Mouse (Mus musculus): ENCODE results near the gene Zfp341.

Zfp341 gene

DNA sequence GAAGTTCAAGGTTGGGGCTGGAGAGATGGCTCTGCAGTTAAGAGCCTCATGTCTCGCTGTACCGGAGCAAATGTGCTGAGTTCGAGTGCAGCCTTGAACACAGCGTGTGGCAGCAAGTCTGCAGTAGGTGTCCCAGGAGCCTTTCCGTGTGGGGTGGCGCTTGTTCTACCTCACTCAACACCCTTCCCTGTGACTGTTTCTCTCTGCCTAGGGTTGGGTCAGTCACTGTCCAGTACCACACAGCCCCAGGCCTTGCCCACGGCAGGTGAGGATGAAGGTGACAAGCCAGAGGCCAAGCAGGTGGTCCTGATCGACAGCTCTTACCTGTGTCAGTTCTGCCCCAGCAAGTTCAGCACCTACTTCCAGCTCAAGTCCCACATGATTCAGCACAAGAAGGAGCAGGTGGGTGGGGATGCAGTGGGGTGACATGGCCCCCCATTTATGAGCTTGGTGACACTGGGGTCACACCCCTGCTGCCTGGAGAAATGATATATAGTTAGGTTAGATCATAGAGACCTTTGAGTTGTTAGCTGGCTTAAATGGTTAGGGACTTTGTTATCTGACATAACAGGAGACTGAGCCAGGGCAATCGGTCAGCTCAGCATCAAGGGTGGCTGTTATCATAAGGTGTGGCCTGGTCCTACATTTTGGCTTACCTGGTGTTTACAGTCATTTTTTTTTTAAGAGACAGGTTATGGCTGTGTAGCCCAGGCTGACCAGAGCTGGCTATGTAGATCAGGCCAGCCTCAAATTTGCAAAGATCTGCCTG lies 21.0 kb downstream of the Zfp341 start:
- no peak for DNase-seq (ENCODE audit: low spot score in 2 of 2)

GRCm38 (mm10) chr2:154635826-154636225 lies 22.7 kb downstream of the Zfp341 start:
- no peak for DNase-seq (ENCODE audit: low spot score in 2 of 2)

DNA sequence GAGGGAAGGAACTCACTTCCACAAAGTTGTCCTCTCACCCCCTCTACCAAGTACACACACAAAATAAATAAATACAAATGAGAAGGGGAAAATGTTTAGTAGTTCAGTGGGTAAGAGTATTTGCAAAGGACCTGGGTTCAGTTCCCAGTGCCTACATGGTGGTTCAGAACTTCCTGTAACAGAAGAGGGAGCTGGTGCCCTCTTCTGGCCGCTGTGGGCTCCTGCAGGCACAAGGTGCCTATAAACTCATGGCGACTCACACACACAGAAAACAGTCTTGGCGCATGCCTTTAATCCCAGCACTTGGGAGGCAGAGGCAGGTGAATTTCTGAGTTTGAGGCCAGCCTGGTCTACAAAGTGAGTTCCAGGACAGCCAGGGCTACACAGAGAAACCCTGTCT lies 25.4 kb downstream of the Zfp341 start:
- no peak for DNase-seq (ENCODE audit: low spot score in 2 of 2)

DNA sequence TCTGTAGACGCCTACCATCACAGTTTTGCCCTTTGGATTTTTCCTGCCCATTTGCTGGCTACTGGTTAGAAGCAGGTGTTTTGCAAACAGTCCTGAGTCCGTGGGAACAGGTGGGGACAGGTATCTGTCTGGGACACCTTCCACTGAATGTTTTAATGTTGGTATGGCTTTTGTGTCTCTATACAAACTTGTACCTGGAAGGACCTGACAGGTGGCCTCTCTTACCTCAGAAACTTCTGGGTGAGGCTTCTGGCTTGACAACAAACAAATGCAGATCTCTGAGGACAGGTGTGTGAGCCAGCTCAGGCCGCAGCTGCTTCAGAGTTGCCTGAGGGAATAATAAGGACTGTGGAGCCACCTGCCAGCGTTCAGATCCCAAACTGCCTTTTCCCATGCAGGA lies 26.0 kb downstream of the Zfp341 start:
- DNase-seq (ENCODE audit: low spot score in 2 of 2) = no peak

DNA sequence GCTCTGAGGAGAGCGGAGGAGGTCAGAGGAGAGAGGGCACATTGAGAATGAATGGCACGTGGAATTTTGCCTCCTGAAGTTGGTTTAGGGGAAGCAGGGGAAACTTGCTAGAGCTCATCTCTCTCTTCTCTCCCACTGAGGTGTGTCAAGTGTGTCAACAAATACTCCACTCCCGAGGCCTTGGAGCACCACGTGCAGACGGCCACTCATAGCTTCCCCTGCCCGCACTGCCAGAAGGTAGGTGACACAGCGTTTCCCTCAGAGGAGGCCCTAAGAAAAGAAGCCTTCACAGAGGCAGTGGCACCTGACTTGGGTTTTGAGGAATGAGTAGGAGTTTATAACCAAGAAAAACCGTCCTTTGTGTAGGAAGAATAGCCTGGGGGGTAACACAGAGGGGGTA lies 28.1 kb downstream of the Zfp341 start:
- DNase-seq (ENCODE audit: low spot score in 2 of 2) = no peak

DNA sequence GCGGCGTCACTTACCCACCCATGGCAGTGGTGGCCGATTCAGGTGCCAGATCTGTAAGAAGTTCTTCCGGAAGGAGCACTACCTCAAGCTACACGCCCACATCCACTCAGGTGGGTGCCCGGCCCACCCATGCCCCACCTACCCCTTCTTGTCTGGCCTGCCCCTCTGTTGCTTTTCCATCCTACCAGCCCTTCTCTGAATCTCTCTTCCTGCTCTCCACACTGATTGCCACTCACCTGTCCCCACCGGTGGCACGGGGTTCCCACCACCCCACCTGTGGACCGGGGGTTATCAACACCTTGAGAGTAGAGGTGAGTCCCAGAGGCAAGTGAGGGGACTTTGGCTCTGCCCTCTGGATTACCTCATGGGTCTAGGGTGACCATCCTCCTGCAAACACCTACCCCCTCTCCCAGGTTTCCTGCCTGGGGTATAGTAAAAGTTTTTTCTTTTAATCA lies 28.9 kb downstream of the Zfp341 start:
- no peak for DNase-seq (ENCODE audit: low spot score in 2 of 2)

DNA sequence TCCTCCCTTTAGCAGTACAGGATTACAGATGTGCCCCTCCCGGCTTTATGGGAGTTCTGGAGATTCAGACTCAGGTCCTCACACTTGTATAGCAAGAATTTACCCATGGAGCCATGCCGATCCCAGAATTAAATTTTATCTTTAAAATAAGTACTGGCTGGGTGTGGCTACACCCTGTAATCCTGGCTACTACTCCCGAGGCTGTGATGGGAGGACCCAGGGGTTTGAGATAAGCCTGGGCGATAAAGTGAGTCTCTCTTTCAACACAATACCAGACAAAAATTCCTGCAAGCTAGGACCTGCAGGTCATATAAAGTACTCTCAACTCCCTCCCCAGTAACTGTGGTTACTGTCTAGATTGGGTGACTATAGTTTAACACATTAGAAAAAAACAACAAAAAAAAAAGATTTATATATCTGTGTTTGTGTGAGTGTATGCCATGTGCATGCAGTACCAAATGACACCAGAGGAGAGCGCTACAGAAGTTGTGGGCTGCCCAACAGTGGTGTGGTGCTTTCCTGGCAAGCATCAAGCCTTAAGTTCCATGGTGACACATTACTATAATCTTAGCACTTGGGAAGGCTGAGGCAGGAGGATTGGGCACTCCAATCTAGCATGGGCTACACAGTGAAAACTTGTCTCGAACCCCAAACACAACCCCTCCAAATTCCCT lies 29.8 kb downstream of the Zfp341 start:
- DNase-seq (ENCODE audit: low spot score in 2 of 2) = no peak

DNA sequence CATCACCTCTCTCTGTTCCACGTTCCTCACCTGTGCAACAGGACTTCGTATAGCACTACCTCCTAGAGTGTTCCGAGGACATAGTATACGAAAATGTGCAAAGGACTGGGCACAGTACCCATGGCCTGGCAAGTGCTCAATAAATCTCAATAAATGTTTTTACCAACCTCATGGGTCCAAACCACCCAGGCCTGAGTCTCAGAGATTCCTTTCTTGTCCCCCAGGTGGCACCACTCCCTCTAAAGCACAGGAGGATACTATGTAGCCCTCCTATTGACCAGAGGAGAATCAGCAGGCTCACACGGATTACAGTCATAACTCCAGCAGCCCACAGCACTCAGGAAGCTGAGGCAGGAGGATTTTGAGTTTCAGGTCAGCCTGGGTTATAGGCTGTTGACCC lies 33.5 kb downstream of the Zfp341 start:
- no peak for DNase-seq (ENCODE audit: low spot score in 2 of 2)

DNA sequence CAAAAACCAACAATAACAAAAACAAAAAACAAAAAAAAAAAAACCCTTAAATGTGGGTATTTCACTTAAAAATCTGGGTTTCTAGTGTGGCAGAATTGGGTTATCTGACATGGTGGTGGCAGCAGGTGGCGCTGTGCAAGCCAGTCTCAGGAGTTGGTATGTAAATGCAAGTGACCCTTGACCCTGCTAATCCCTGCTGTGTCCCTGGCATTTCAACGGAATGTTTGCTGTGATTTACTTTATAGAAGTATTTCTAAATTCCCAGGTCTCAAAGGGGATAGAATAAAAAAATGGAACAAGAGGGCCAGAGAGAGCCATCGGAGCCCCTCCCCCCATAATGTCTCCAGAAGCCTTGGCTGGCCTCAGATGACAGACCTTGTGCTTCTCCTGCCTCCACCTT lies 35.0 kb downstream of the Zfp341 start:
- no peak for DNase-seq (ENCODE audit: low spot score in 2 of 2)

DNA sequence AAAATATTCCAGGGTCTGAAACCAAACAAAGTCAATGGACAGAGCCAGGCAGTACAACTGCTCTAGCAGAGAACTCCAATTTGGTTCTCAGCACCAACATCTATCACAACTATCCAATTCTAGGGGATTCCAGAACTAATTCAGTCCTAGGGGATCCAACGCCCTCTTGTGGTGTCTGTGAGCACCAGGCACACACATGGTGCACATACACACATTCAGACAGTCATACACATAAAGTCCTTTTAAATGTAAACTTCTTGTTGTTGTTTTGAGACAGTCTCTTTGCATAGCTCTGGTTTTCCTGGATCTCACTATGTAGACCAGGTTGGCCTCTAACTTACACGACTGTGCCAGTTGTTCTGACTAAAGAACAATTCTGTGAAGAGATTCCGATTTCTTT lies 37.3 kb downstream of the Zfp341 start:
- DNase-seq (ENCODE audit: low spot score in 2 of 2) = no peak

DNA sequence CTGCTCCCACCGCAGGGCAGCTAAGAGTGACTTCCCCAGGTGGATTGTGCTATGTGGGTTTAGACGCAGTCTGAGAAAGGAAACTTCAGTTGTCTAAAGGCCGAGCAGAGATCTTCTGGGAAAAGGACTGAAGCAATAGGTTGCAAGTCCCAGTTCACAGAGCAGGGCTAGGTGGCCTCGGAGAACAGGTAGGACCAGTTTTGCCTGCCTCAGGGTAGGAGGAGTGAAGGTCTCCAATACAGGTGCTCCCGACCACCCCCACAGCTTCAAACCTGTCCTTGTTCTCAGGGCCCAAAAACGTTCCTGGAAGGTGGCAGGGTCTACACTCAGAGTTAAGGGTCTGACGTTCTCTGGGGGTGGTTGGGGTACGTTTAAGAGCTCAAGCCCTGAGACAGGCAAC lies 38.3 kb downstream of the Zfp341 start, which contains the start of gene Chmp4b:
Gene Chmp4b (plus strand): TSS at position 343 of the 400 bp plus-strand sequence.
- DNase-seq (ENCODE audit: low spot score in 2 of 2) = no peak

DNA sequence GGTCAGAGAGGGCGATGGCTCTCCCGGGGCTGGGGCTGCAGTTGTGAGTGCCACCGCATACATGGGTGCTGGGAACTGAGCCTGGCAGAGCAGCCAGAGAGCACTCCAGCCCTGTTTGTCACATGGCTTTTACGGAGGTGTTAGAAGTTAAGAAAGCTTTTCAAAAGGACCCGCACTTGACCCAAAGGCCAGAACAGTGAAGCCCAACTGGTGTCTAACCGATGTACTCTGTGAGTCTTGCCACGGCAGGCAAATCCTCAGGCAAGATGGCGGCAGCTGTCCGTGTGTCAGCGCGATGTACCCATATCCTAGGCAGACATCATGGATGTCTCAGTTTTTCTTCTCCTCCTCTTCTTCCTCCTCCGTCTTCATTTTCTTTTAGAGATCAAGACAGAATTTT lies 41.9 kb downstream of the Zfp341 start:
- no peak for DNase-seq (ENCODE audit: low spot score in 2 of 2)

- no peak for DNase-seq (ENCODE audit: low spot score in 2 of 2)
Observed at GRCm38 (mm10) chr2:154655878-154656414, 42.8 kb downstream of the Zfp341 start.

- peak; percentile 96 to 97 for DNase-seq (ENCODE audit: low spot score in 2 of 2)
Observed at GRCm38 (mm10) chr2:154656710-154657485, 43.8 kb downstream of the Zfp341 start.

GRCm38 (mm10) chr2:154657486-154658237 lies 44.6 kb downstream of the Zfp341 start:
- no peak for DNase-seq (ENCODE audit: low spot score in 2 of 2)

- no peak for DNase-seq (ENCODE audit: low spot score in 2 of 2)
Observed at GRCm38 (mm10) chr2:154659070-154659469, 46.0 kb downstream of the Zfp341 start.

DNA sequence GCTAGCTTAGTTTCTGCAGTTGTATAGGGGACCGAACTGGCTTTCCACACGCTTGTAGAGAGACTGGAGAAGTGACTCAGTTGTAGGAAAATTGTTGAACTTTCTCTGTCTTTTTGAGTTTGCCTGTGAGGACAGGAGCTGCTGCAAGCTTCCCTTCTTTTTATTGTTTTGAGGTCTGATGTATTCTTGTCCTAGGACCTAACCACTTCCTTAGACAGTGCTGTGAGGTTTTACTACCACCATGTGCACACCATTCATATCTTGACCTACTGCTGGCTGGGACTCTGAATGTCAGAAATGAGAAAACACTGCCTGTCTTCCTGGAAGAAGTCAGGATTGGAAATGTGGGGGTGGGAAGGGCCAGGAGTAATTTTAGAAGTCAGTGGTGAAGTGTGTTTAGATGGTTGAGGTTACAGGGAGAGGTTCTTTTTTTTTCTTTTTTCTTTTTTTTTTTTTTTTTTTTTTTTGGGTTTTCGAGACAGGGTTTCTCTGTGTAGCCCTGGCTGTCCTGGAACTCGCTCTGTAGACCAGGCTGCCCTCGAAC lies 46.5 kb downstream of the Zfp341 start:
- DNase-seq (ENCODE audit: low spot score in 2 of 2) = no peak

DNA sequence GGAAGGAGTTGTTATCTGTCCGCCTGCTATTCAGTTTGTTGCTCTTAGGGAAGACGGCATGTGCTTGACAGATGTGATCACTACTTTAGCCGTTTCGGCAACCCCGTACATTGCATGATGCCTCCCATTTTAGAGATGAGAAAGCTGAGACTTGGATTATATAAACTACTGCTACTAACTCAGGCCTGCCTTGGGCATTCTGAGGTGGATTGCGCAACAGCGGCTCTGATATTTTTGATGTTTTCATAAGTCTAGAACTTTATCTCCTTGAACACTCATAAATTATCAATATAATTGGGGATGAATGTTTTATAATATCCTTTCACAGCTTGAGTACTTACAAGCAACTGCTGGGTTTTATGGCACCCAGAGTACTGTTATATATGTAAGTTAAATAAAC lies 55.6 kb downstream of the Zfp341 start:
- no peak for DNase-seq (ENCODE audit: low spot score in 2 of 2)

GRCm38 (mm10) chr2:154670106-154670505 lies 57.0 kb downstream of the Zfp341 start:
- no peak for DNase-seq (ENCODE audit: low spot score in 2 of 2)

- DNase-seq (ENCODE audit: low spot score in 2 of 2) = no peak
Observed at GRCm38 (mm10) chr2:154670741-154671140, 57.6 kb downstream of the Zfp341 start.

DNA sequence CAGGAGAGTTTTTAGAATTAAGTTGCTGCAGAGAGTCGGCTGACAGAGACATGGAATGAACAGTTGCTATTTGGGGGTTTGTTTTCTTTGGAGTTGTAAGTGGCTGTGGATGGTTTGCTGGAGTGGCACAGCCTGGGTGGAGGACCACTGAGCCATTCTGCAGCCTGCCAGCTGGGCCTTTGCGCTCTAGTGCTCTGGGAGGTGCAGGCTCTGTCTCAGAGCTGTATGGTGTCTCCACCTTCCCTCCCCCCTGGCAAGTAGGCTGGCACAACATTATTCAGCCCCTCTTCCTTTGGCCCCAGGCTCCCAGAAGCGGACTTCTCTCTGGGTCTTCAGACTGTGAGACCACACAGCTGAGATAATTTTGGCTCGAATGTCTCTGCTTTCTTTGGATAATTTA lies 60.9 kb downstream of the Zfp341 start:
- no peak for DNase-seq (ENCODE audit: low spot score in 2 of 2)
